Mouse (Mus musculus): Measurements from ENCODE around the gene Hexim1. TPM values are rescaled to one million over a fixed set of nuclear protein-coding genes. Genes with fewer than 3 reads are reported as not detected.

The Hexim1 gene
- total and polyA plus RNA-seq, 2 experiments = 10.2 to 12.1 TPM

DNA sequence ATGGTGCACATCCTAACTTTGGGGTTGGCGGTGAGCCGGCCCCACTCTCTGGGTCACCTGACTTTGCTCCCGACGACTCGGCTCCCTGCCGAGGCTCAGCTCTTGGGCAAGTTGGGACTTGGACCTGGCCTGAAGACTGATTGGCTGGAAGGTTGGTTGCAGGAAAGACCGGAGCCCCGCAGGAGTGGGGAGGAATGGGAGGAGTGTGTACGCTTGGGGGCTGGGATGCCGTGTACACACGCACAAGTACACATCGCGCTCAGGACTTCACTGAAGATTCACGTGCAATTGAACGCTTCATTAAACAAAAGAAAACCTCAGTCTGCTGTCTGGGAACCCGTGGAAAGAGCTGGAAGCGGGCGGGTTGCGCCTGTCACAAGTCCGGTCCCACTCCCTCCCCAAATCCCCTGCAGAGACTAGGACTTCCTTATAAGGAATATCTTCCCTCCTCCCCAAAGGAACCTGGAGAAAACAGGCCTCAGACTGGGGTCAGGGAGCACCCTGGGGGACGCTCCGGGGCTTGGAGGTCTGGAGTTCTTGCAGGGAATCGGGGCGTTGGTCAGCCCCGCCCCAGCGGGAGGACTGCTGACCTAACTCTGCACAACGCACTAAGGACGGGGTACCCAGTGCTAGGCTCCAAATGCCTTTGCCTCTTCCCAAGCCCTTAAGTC, 4.0 kb upstream of the Hexim1 start:
- Histone ChIP-seq H3K36me3 (ENCODE audit: control insufficient read depth, insufficient read depth, low read length) (peaks cover 2% of the 10 kb centered on the region; the same call in 1 of the 2 replicates), H3K4me1 (ENCODE audit: control insufficient read depth, insufficient read depth, low read length) (peaks cover 16% of the 10 kb centered on the region), H3K27me3 (ENCODE audit: control insufficient read depth, insufficient read depth, low read length) (no peaks in the 10 kb centered on the region), H3K9ac (ENCODE audit: low read depth, low read length) (peak overlapping the region; percentile 22), H3K4me3 (ENCODE audit: insufficient read depth, low read depth, low read length) (peak overlapping the region; percentile 32), H3K79me2 (ENCODE audit: control insufficient read depth, insufficient read depth, low read length) (no peaks in the 10 kb centered on the region), H3K27ac (replicated peaks; ENCODE audit: insufficient read depth, low read depth, low read length) (peak overlapping the region; percentile 70)
- TF ChIP-seq POLR2A (IDR thresholded peaks at IDR 0.05; ENCODE audit: extremely low read depth, insufficient read depth, low read length) (0 out of 2 replicates have a peak, but pooled peaks have one; percentile 7), CTCF (IDR thresholded peaks at IDR 0.05; ENCODE audit: low read depth, low read length) (no peak)
- DNase-seq (ENCODE audit: extremely low read depth, low read depth, low spot score) = peak; percentile 93
- 2% methylated on average over 28 of the region's 28 CpGs for WGBS

- TF ChIP-seq POLR2A (IDR thresholded peaks at IDR 0.05; ENCODE audit: extremely low read depth, insufficient read depth, low read length) (no peak), CTCF (IDR thresholded peaks at IDR 0.05; ENCODE audit: low read depth, low read length) (no peak)
- H3K27ac ChIP-seq (replicated peaks; ENCODE audit: insufficient read depth, low read depth, low read length) = peak overlapping the region; percentile 70
- no peak for DNase-seq (ENCODE audit: extremely low read depth, low read depth, low spot score)
- whole genome bisulfite sequencing = 25% methylated on average over 9 of the region's 9 CpGs
- H3K36me3 ChIP-seq (ENCODE audit: control insufficient read depth, insufficient read depth, low read length) = peaks cover 2% of the 10 kb centered on the region; the same call in 1 of the 2 replicates
- no peak overlapping the region; the same call in 1 of the 2 replicates for H3K4me3 ChIP-seq (ENCODE audit: insufficient read depth, low read depth, low read length)
- 0 out of 2 replicates have a peak overlapping the region, but pooled peaks have one; percentile 22 for H3K9ac ChIP-seq (ENCODE audit: low read depth, low read length)
- H3K79me2 ChIP-seq (ENCODE audit: control insufficient read depth, insufficient read depth, low read length) = no peaks in the 10 kb centered on the region; the same call in 1 of the 2 replicates
- H3K4me1 ChIP-seq (ENCODE audit: control insufficient read depth, insufficient read depth, low read length) = peaks cover 16% of the 10 kb centered on the region
- H3K27me3 ChIP-seq (ENCODE audit: control insufficient read depth, insufficient read depth, low read length) = no peaks in the 10 kb centered on the region
Measured at GRCm38 (mm10) chr11:103112552-103112912, 3.5 kb upstream of the Hexim1 start.

DNA sequence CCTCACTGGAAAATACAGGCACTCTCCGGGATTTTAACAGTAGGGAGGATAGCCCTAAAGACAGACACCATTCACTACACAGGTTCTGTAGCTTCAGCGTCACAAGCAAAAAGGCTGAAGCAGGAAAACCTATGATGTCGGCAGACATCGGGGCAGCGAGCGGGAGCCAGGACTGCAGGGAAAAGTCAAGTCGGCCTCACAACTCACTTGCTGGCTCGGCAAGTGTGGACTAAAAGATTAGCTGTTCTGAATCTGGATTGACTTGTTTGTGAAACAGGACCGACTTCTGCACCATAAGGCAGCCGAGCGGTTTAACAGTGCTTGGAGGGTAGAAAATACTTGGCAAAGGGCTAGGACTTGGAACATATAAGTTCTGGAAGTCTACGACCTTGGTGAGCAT, 3.0 kb upstream of the Hexim1 start:
- Histone ChIP-seq H3K79me2 (ENCODE audit: control insufficient read depth, insufficient read depth, low read length) (no peaks in the 10 kb centered on the region; the same call in 1 of the 2 replicates), H3K4me1 (ENCODE audit: control insufficient read depth, insufficient read depth, low read length) (peaks cover 16% of the 10 kb centered on the region), H3K9ac (ENCODE audit: low read depth, low read length) (no peak overlapping the region), H3K27me3 (ENCODE audit: control insufficient read depth, insufficient read depth, low read length) (no peaks in the 10 kb centered on the region), H3K36me3 (ENCODE audit: control insufficient read depth, insufficient read depth, low read length) (peaks cover 2% of the 10 kb centered on the region; the same call in 1 of the 2 replicates), H3K27ac (replicated peaks; ENCODE audit: insufficient read depth, low read depth, low read length) (no peak overlapping the region), H3K4me3 (ENCODE audit: insufficient read depth, low read depth, low read length) (no peak overlapping the region)
- no peak for TF ChIP-seq CTCF (IDR thresholded peaks at IDR 0.05; ENCODE audit: low read depth, low read length)
- no peak for TF ChIP-seq POLR2A (IDR thresholded peaks at IDR 0.05; ENCODE audit: extremely low read depth, insufficient read depth, low read length)
- 65% methylated on average over 12 of the region's 12 CpGs for WGBS
- no peak for DNase-seq (ENCODE audit: extremely low read depth, low read depth, low spot score)

GRCm38 (mm10) chr11:103113771-103114170, 2.3 kb upstream of the Hexim1 start:
- DNase-seq (ENCODE audit: extremely low read depth, low read depth, low spot score) = no peak
- Histone ChIP-seq H3K36me3 (ENCODE audit: control insufficient read depth, insufficient read depth, low read length) (no peaks in the 10 kb centered on the region), H3K4me3 (ENCODE audit: insufficient read depth, low read depth, low read length) (no peak overlapping the region), H3K79me2 (ENCODE audit: control insufficient read depth, insufficient read depth, low read length) (no peaks in the 10 kb centered on the region; the same call in 1 of the 2 replicates), H3K4me1 (ENCODE audit: control insufficient read depth, insufficient read depth, low read length) (peaks cover 18% of the 10 kb centered on the region), H3K9ac (ENCODE audit: low read depth, low read length) (no peak overlapping the region), H3K27ac (replicated peaks; ENCODE audit: insufficient read depth, low read depth, low read length) (no peak overlapping the region), H3K27me3 (ENCODE audit: control insufficient read depth, insufficient read depth, low read length) (no peaks in the 10 kb centered on the region)
- 93% methylated on average over 4 of the region's 4 CpGs for WGBS
- no peak for TF ChIP-seq CTCF (IDR thresholded peaks at IDR 0.05; ENCODE audit: low read depth, low read length)
- TF ChIP-seq POLR2A (IDR thresholded peaks at IDR 0.05; ENCODE audit: extremely low read depth, insufficient read depth, low read length) = no peak

GRCm38 (mm10) chr11:103114270-103114943, 1.6 kb upstream of the Hexim1 start:
- DNase-seq (ENCODE audit: extremely low read depth, low read depth, low spot score) = no peak
- H3K79me2 ChIP-seq (ENCODE audit: control insufficient read depth, insufficient read depth, low read length) = no peaks in the 10 kb centered on the region; the same call in 1 of the 2 replicates
- H3K27me3 ChIP-seq (ENCODE audit: control insufficient read depth, insufficient read depth, low read length) = no peaks in the 10 kb centered on the region
- WGBS = 82% methylated on average over 11 of the region's 11 CpGs
- H3K9ac ChIP-seq (ENCODE audit: low read depth, low read length) = peak overlapping the region; percentile 90
- H3K4me1 ChIP-seq (ENCODE audit: control insufficient read depth, insufficient read depth, low read length) = peaks cover 18% of the 10 kb centered on the region
- TF ChIP-seq POLR2A (IDR thresholded peaks at IDR 0.05; ENCODE audit: extremely low read depth, insufficient read depth, low read length) (no peak), CTCF (IDR thresholded peaks at IDR 0.05; ENCODE audit: low read depth, low read length) (no peak)
- H3K4me3 ChIP-seq (ENCODE audit: insufficient read depth, low read depth, low read length) = peak overlapping the region; percentile 70
- peak overlapping the region; percentile 90 for H3K27ac ChIP-seq (replicated peaks; ENCODE audit: insufficient read depth, low read depth, low read length)
- H3K36me3 ChIP-seq (ENCODE audit: control insufficient read depth, insufficient read depth, low read length) = no peaks in the 10 kb centered on the region
